Mouse (Mus musculus) myocyte (in vitro differentiated cells): ENCODE results near the gene Ppil2.
A peak's percentile ranks its signal among the peaks of the same experiment; 100 is the strongest.

Source experiments
- CEBPB ChIP-seq: IDR thresholded peaks from 2 replicates; pipeline ENCODE4 v1.6.1; 2011; ENCODE audit warnings: mild to moderate bottlenecking, moderate library complexity; ENCODE audit not compliant: poor library complexity, insufficient read depth, severe bottlenecking
- MAX ChIP-seq: IDR thresholded peaks from one replicate; pipeline ENCODE4 v1.6.1; 2011; ENCODE audit warnings: low read depth, mild to moderate bottlenecking, control low read depth
- MYOD1 ChIP-seq, 3 experiments: IDR thresholded peaks; one replicate each; pipeline ENCODE4 v1.6.1; 2011; ENCODE audit warnings: control low read depth in 2 of 3, low read depth in 2 of 3, mild to moderate bottlenecking in 2 of 3, moderate library complexity in 1 of 3; ENCODE audit not compliant: insufficient read length in 2 of 3, control insufficient read depth in 1 of 3
- MYOG ChIP-seq, 3 experiments: IDR thresholded peaks; one replicate each; pipeline ENCODE4 v1.6.1; 2011; ENCODE audit warnings: control low read depth in 2 of 3, low read depth in 2 of 3, mild to moderate bottlenecking in 2 of 3; ENCODE audit not compliant: insufficient read length in 2 of 3, control insufficient read depth in 1 of 3, insufficient read depth in 1 of 3
- POLR2A ChIP-seq: IDR thresholded peaks from one replicate; pipeline ENCODE4 v1.6.1; 2011; ENCODE audit warnings: low read depth, mild to moderate bottlenecking, control low read depth, moderate library complexity; ENCODE audit not compliant: insufficient read length
- POLR2AphosphoS2 ChIP-seq: IDR thresholded peaks from one replicate; pipeline ENCODE4 v1.6.1; 2011; ENCODE audit warnings: low read depth, control low read depth; ENCODE audit not compliant: insufficient read length
- SRF ChIP-seq: IDR thresholded peaks from one replicate; pipeline ENCODE4 v1.6.1; 2011; ENCODE audit warnings: low read depth; ENCODE audit not compliant: control insufficient read depth, insufficient read length
- TCF12 ChIP-seq: IDR thresholded peaks from one replicate; pipeline ENCODE4 v1.6.1; 2011; ENCODE audit warnings: mild to moderate bottlenecking, control low read depth; ENCODE audit not compliant: poor library complexity, insufficient read depth, severe bottlenecking

GRCm38 (mm10) chr16:17151874-17152273, 40.8 kb upstream of the Ppil2 start:
- peak; percentile 18 for TF ChIP-seq POLR2AphosphoS2
- TF ChIP-seq POLR2A: no peak
- TF ChIP-seq MAX: no peak
- TF ChIP-seq MYOG (IDR thresholded peaks at IDR 0.05; ENCODE audit: control insufficient read depth in 1 of 3, insufficient read depth in 1 of 3, insufficient read length in 2 of 3, low read depth in 2 of 3): no peak
- no peak for TF ChIP-seq SRF
- no peak for TF ChIP-seq TCF12
- no peak for TF ChIP-seq MYOD1 (IDR thresholded peaks at IDR 0.05; ENCODE audit: control insufficient read depth in 1 of 3, insufficient read length in 2 of 3, low read depth in 2 of 3)
- no peak for TF ChIP-seq CEBPB
